Mouse (Mus musculus) gastrocnemius, postnatal 10 days (tissue): ENCODE measurements around the gene Mcat. TPM values are rescaled to one million over a fixed set of nuclear protein-coding genes. Genes with fewer than 3 reads are reported as not detected.
"Not testable (repeated sequence)": the region's sequence is repeated elsewhere in the genome, so short reads cannot be mapped to it uniquely, and the experiment has no call there.

ENCODE experiments used
- DNase-seq: peaks from one replicate; pipeline ENCODE4 v3.0.0; 2021; ENCODE audit warnings: mixed read lengths
- microRNA-seq, 2 experiments: library from miRNA; unstranded; fragments of <30 nt; microRNA quantifications; one replicate each; pipeline ENCODE4 v1.2.0; 2021
- total RNA-seq, 2 experiments: library from RNA; stranded (reverse); gene quantifications; 2 replicates each; pipeline ENCODE4 v1.2.3; 2021

Mcat gene
- total RNA-seq, 2 experiments from 2014 or later = 22.7 to 29.3 TPM

GRCm38 (mm10) chr15:83509950-83510804 is 53.4 kb downstream of the Mcat start:
- DNase-seq = no peak

- DNase-seq = not testable (repeated sequence)
Measured at GRCm38 (mm10) chr15:83501483-83501882, 62.1 kb downstream of the Mcat start.

- DNase-seq = no peak
Measured at GRCm38 (mm10) chr15:83500352-83500751, 63.2 kb downstream of the Mcat start.

- DNase-seq = no peak
Measured at GRCm38 (mm10) chr15:83499211-83499755, 64.3 kb downstream of the Mcat start.

GRCm38 (mm10) chr15:83497299-83497698 is 66.3 kb downstream of the Mcat start:
- DNase-seq = no peak

Small RNA genes within 50 kb of the gene (microRNA-seq; reads per million reads assigned to microRNA genes)
- 0 reads per million in 2 experiments for gene Gm24575

Other genes starting within 250 kb of the Mcat start
- gene Arfgap3, start 213.5 kb downstream of the Mcat start, total RNA-seq = 10 to 100 TPM; 12.3 to 16.0 TPM
- gene Pacsin2, start 99.2 kb downstream of the Mcat start, total RNA-seq = 10 to 100 TPM; 42.8 to 44.4 TPM
- 1 to 10 TPM; 5.2 to 6.3 TPM for gene Ttll1, start 52.9 kb downstream of the Mcat start, total RNA-seq
- 1 to 10 TPM; 2.0 to 3.3 TPM for gene Bik, start 36.9 kb downstream of the Mcat start, total RNA-seq
- gene Tspo, start 195 bp downstream of the Mcat start, total RNA-seq = 10 to 100 TPM; 30.3 to 33.8 TPM
- gene Ttll12, start 31.4 kb upstream of the Mcat start, total RNA-seq = 10 to 100 TPM in 1 of 2 experiments, 1 to 10 TPM in 1; 9.4 to 13.0 TPM
- gene Scube1, start 161.2 kb upstream of the Mcat start, total RNA-seq = 1 to 10 TPM; 2.5 to 2.8 TPM
- under 1 TPM; 0.45 TPM for gene Mpped1, start 215.7 kb upstream of the Mcat start, total RNA-seq